Mouse (Mus musculus) heart, adult 2 months (tissue): ENCODE results near the gene Ccnf. TPM values are rescaled to one million over a fixed set of nuclear protein-coding genes. Genes with fewer than 3 reads are reported as not detected.

Source experiments
- DNase-seq, 2 experiments: peaks; one replicate each; pipeline ENCODE4 v3.0.0; 2021
- H3K27ac ChIP-seq: fragments of 200-600 bp; 2 replicates; pipeline ENCODE4 v1.8.1; 2022
- H3K27me3 ChIP-seq: fragments of 200-500 bp; 2 replicates; pipeline ENCODE4 v1.6.1; 2012; ENCODE audit warnings: mild to moderate bottlenecking, low read length, inconsistent platforms, mixed read lengths; ENCODE audit not compliant: control insufficient read depth, insufficient read depth
- H3K36me3 ChIP-seq: fragments of 200-500 bp; 2 replicates; pipeline ENCODE4 v1.6.1; 2012; ENCODE audit warnings: low read length, inconsistent platforms; ENCODE audit not compliant: control insufficient read depth, insufficient read depth
- H3K4me1 ChIP-seq: fragments of 200-500 bp; 2 replicates; pipeline ENCODE4 v1.6.1; 2011; ENCODE audit warnings: low read length; ENCODE audit not compliant: control insufficient read depth, insufficient read depth
- H3K4me3 ChIP-seq: fragments of 200-600 bp; 2 replicates; pipeline ENCODE4 v1.8.1; 2022
- H3K79me2 ChIP-seq: fragments of 200-500 bp; replicated peaks from 2 replicates; pipeline ENCODE4 v1.6.1; 2012; ENCODE audit warnings: mild to moderate bottlenecking, inconsistent platforms, low read length, moderate library complexity, mixed read lengths; ENCODE audit not compliant: control insufficient read depth, insufficient read depth
- H3K9ac ChIP-seq: fragments of 200-500 bp; 2 replicates; pipeline ENCODE4 v1.6.1; 2012; ENCODE audit warnings: low read depth, mild to moderate bottlenecking, control low read depth, inconsistent platforms, low read length, mixed read lengths
- CTCF ChIP-seq: fragments of 200-600 bp; IDR thresholded peaks from 2 replicates; pipeline ENCODE4 v1.8.1; 2022; ENCODE audit warnings: antibody characterized with exemption, mild to moderate bottlenecking, moderate library complexity
- EP300 ChIP-seq: fragments of 200-500 bp; IDR thresholded peaks from 2 replicates; pipeline ENCODE4 v1.6.1; 2011; ENCODE audit warnings: low read depth, low read length, control low read depth; ENCODE audit not compliant: insufficient read depth
- POLR2A ChIP-seq: fragments of 200-500 bp; IDR thresholded peaks from 2 replicates; pipeline ENCODE4 v1.6.1; 2011; ENCODE audit warnings: mild to moderate bottlenecking, low read depth, low read length, control low read depth; ENCODE audit not compliant: insufficient read depth
- WGBS: fragments of 180-500 bp; shearing (Covaris S2); methylation state at CpG from one replicate; pipeline ENCODE4 v1.1.7; 2018; 5-methylcytosine and 5-hydroxymethylcytosine counted together
- intact Hi-C: fragments of 180-260 bp; cut with DNase I; formaldehyde crosslinking; loops from one replicate; pipeline ENCODE4 v1.15.1; 2025
- polyA plus RNA-seq: library from polyadenylated mRNA; depleted of rRNA; stranded (reverse); fragments of >200 nt; gene quantifications from 2 replicates; pipeline ENCODE4 v1.2.3, GENCODE M21; 2012
- total RNA-seq, 2 experiments: library from RNA; stranded (reverse); gene quantifications; 2 replicates each; pipeline ENCODE4 v1.2.3; 2021

Ccnf gene
- total and polyA plus RNA-seq, 3 experiments: 0.49 to 0.59 (median 0.57) TPM

GRCm38 (mm10) chr17:24222653-24223052, 28.6 kb downstream of the Ccnf start:
- H3K36me3 ChIP-seq: no peaks in the 10 kb centered on the region
- DNase-seq: no peak
- no peaks in the 10 kb centered on the region for H3K27me3 ChIP-seq
- H3K27ac ChIP-seq: no peak overlapping the region
- H3K4me3 ChIP-seq: no peak overlapping the region
- WGBS: 85% methylated on average over 6 of the region's 6 CpGs
- H3K79me2 ChIP-seq: no peaks in the 10 kb centered on the region
- H3K9ac ChIP-seq: no peak overlapping the region
- TF ChIP-seq POLR2A: no peak
- no peak for TF ChIP-seq EP300
- no peak for TF ChIP-seq CTCF
- intact Hi-C loops: no loop called here
- peaks cover 4% of the 10 kb centered on the region for H3K4me1 ChIP-seq

GRCm38 (mm10) chr17:24220435-24221411, 30.6 kb downstream of the Ccnf start, which contains the start of gene Tedc2:
TSS of gene Tedc2 (minus strand) at chr17:24220851.
- Histone ChIP-seq H3K36me3 (no peaks in the 10 kb centered on the region), H3K27me3 (no peaks in the 10 kb centered on the region), H3K79me2 (no peaks in the 10 kb centered on the region), H3K4me1 (peaks cover 4% of the 10 kb centered on the region), H3K9ac (peak within 1 kb of the TSS; percentile 92), H3K27ac (peak within 1 kb of the TSS; percentile 70), H3K4me3 (peak within 1 kb of the TSS; percentile 75)
- intact Hi-C loops: loop anchor here (1.0 kb wide), 1 partner anchor 13 kb away; no protein-coding TSS in a partner anchor
- WGBS: 2% methylated on average over 41 of the region's 41 CpGs
- no peak for TF ChIP-seq CTCF
- TF ChIP-seq EP300: peak; percentile 76; the same call in 1 of the 2 replicates
- TF ChIP-seq POLR2A: peak; percentile 73
- peak; percentile 95 to 96 for DNase-seq

DNA sequence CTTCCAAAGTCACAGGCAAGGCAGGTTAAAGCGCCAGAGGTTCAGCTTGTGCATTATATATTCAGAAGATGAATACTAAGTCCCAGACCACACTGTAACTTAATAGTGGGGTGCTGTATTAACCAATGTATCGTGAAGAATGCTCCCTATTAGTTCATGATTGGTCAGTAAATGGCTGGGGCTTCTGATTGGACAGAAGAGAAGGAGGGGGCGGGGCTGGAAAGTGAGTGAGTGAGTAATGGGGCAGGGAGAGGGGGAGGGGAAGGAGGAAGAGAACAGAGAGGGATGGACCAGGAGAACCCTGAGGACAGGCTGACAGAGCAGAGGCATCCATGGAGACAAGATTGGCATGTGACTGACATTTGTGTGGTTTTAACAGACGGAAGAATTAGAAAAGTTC, 34.4 kb downstream of the Ccnf start:
- 75% methylated on average over 4 of the region's 4 CpGs for WGBS
- Histone ChIP-seq H3K79me2 (no peaks in the 10 kb centered on the region), H3K27ac (no peak overlapping the region), H3K27me3 (no peaks in the 10 kb centered on the region), H3K4me3 (no peak overlapping the region), H3K36me3 (no peaks in the 10 kb centered on the region), H3K4me1 (peaks cover 6% of the 10 kb centered on the region), H3K9ac (no peak overlapping the region)
- TF ChIP-seq EP300 (no peak), CTCF (no peak), POLR2A (no peak)
- intact Hi-C loops: no loop called here
- DNase-seq: no peak

DNA sequence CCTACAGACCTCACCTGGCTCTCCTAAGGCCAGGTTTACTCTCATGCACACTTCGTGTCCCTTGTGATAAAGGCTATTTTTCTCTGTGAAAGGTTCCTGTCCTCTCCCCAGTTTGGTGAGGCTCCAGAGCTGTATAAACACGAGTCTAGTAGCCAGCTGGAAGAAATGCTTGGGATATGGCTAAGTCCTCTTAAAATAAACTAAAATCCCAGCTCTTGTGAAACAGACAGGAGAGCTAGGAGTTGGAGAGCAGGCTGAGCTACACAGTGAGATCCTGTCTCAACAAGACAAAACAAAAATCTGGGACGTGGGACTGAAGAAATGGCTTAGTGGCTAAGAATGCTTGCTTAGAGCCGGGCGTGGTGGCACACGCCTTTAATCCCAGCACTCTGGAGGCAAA, 38.1 kb downstream of the Ccnf start:
- Histone ChIP-seq H3K9ac (no peak overlapping the region), H3K27ac (no peak overlapping the region), H3K4me3 (no peak overlapping the region), H3K36me3 (no peaks in the 10 kb centered on the region), H3K79me2 (no peaks in the 10 kb centered on the region), H3K27me3 (no peaks in the 10 kb centered on the region), H3K4me1 (peaks cover 9% of the 10 kb centered on the region)
- WGBS: 75% methylated on average over 6 of the region's 6 CpGs
- TF ChIP-seq CTCF (no peak), POLR2A (no peak), EP300 (no peak)
- DNase-seq: no peak
- intact Hi-C loops: no loop called here

DNA sequence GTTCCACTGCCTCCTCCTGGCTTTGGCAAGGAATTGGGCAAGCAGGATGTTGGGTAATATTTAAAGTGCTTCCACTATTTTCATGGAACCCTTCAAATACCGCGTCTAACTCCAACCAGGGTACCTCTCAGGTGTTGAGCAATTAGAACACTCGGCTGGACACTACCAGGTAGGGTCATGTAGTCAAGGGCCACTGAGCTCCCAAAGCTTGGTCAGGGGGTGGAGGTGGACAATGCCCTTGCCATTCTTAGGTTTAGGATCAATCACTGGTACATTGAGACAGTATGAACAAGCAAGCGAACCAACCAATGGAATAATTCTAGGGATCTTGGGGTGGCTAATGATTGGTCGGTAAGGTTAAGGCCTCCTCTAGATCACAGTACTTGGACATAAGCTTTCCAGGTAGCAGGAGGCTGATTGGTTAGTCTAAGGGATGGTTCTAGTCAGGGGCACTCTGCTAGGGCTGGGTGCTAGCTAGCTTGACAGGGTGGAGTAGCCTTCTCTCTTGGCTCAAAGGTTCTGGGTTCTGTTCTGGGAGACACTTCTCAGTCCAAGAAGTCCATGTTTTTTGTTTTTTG, 38.8 kb downstream of the Ccnf start:
- no peak for DNase-seq
- WGBS: 43% methylated on average over 5 of the region's 5 CpGs
- H3K36me3 ChIP-seq: no peaks in the 10 kb centered on the region
- no peak overlapping the region for H3K4me3 ChIP-seq
- intact Hi-C loops: no loop called here
- no peaks in the 10 kb centered on the region for H3K27me3 ChIP-seq
- no peak overlapping the region for H3K27ac ChIP-seq
- TF ChIP-seq CTCF (0 out of 2 replicates have a peak, but pooled peaks have one; percentile 1), EP300 (no peak), POLR2A (no peak)
- H3K79me2 ChIP-seq: no peaks in the 10 kb centered on the region
- H3K9ac ChIP-seq: no peak overlapping the region
- peaks cover 11% of the 10 kb centered on the region for H3K4me1 ChIP-seq
